Mouse (Mus musculus) embryonic fibroblast, embryonic 13.5 days (primary cell): ENCODE results near the gene Akr1b3.

ENCODE experiments used
- CTCF ChIP-seq: IDR thresholded peaks from 2 replicates; pipeline ENCODE4 v1.5.1; 2011; ENCODE audit warnings: mild to moderate bottlenecking, control low read depth, low read length, moderate library complexity, borderline replicate concordance; ENCODE audit not compliant: insufficient read depth
- POLR2A ChIP-seq: IDR thresholded peaks from 2 replicates; pipeline ENCODE4 v1.6.1; 2011; ENCODE audit warnings: low read depth, mild to moderate bottlenecking, control low read depth, low read length, moderate library complexity

GRCm38 (mm10) chr6:34270717-34271116, 46.6 kb downstream of the Akr1b3 start:
- TF ChIP-seq CTCF (no peak), POLR2A (no peak)
